Mouse (Mus musculus) 3T3-L1 (cell line): ENCODE measurements around the gene Fam81a.
A peak's percentile ranks its signal among the peaks of the same experiment; 100 is the strongest.

Experiments
- DNase-seq: peaks from one replicate; pipeline ENCODE4 v3.0.0-alpha.2; 2015; ENCODE audit warnings: low read depth, low spot score

The Fam81a gene

GRCm38 (mm10) chr9:70109279-70109678, 33.1 kb downstream of the Fam81a start:
- DNase-seq, result peak; percentile 93

GRCm38 (mm10) chr9:70108151-70108550, 34.2 kb downstream of the Fam81a start:
- DNase-seq, result no peak

- DNase-seq, result no peak
These were observed 36.8 kb downstream of the Fam81a start for GRCm38 (mm10) chr9:70105573-70105972.

GRCm38 (mm10) chr9:70103106-70103505, 39.3 kb downstream of the Fam81a start:
- peak; percentile 23 for DNase-seq

- DNase-seq, result peak; percentile 39
These were observed 44.8 kb downstream of the Fam81a start for GRCm38 (mm10) chr9:70097542-70097941.

- DNase-seq, result no peak
These were observed 47.3 kb downstream of the Fam81a start for GRCm38 (mm10) chr9:70095016-70095415.

- DNase-seq, result no peak
These were observed 51.8 kb downstream of the Fam81a start for GRCm38 (mm10) chr9:70090541-70090940.

GRCm38 (mm10) chr9:70088786-70089096, 53.6 kb downstream of the Fam81a start:
- DNase-seq, result no peak

- DNase-seq, result no peak
These were observed 54.1 kb downstream of the Fam81a start for GRCm38 (mm10) chr9:70088041-70088785.

GRCm38 (mm10) chr9:70087379-70087778, 55.0 kb downstream of the Fam81a start:
- no peak for DNase-seq

- no peak for DNase-seq
These were observed 56.3 kb downstream of the Fam81a start for GRCm38 (mm10) chr9:70086091-70086490.

GRCm38 (mm10) chr9:70084107-70084506, 58.3 kb downstream of the Fam81a start:
- peak; percentile 67 for DNase-seq

GRCm38 (mm10) chr9:70082357-70083204, 59.8 kb downstream of the Fam81a start:
- no peak for DNase-seq

GRCm38 (mm10) chr9:70081767-70082166, 60.6 kb downstream of the Fam81a start:
- DNase-seq, result peak; percentile 55

- peak; percentile 84 for DNase-seq
These were observed 61.4 kb downstream of the Fam81a start for GRCm38 (mm10) chr9:70080976-70081375.

- peak; percentile 80 for DNase-seq
These were observed 62.1 kb downstream of the Fam81a start for GRCm38 (mm10) chr9:70080027-70080800.

- no peak for DNase-seq
These were observed 64.3 kb downstream of the Fam81a start for GRCm38 (mm10) chr9:70078034-70078433.

- DNase-seq, result no peak
These were observed 65.2 kb downstream of the Fam81a start for GRCm38 (mm10) chr9:70077170-70077569.

- no peak for DNase-seq
These were observed 70.0 kb downstream of the Fam81a start for GRCm38 (mm10) chr9:70072387-70072786.

GRCm38 (mm10) chr9:70069961-70070435, 72.4 kb downstream of the Fam81a start:
- no peak for DNase-seq

GRCm38 (mm10) chr9:70067497-70067896, 74.9 kb downstream of the Fam81a start:
- DNase-seq, result no peak

- no peak for DNase-seq
These were observed 80.3 kb downstream of the Fam81a start for GRCm38 (mm10) chr9:70062012-70062411.
